In genomic region chr8:126849411-126850188, GRCm38 (mm10) we compare ENCODE assay signal across 8 mouse cellular contexts.
DNase-seq lines count a peak whose midpoint lies in the region; ATAC-seq and TF ChIP-seq lines count a peak whose summit lies in the region.

No protein-coding gene starts in this region.

- H3K4me3 ChIP-seq in midbrain, embryonic 10.5 days = no peak overlapping the region
- H3K4me3 ChIP-seq in midbrain, embryonic 11.5 days (ENCODE audit: low read depth, low read length) = no peak overlapping the region
- no peak overlapping the region for H3K4me3 ChIP-seq in heart, postnatal 0 days (ENCODE audit: low read depth, low read length)
- no peak overlapping the region for H3K4me3 ChIP-seq in midbrain, embryonic 16.5 days (ENCODE audit: low read depth, low read length)

- H3K9me3 ChIP-seq in midbrain, embryonic 10.5 days (replicated peaks) = no peaks in the 10 kb centered on the region
- H3K9me3 ChIP-seq in midbrain, embryonic 11.5 days (ENCODE audit: control insufficient read depth, low read length) = no peaks in the 10 kb centered on the region
- H3K9me3 ChIP-seq in heart, postnatal 0 days (replicated peaks; ENCODE audit: control insufficient read depth, low read length) = no peaks in the 10 kb centered on the region
- no peaks in the 10 kb centered on the region for H3K9me3 ChIP-seq in midbrain, embryonic 16.5 days (replicated peaks; ENCODE audit: control insufficient read depth, low read length, poor library complexity, severe bottlenecking)

- peak; percentile 13; the same call in 1 of the 2 replicates for TF ChIP-seq CTCF in heart, postnatal 0 days (IDR thresholded peaks at IDR 0.05; ENCODE audit: low read depth)

- WGBS in midbrain, embryonic 10.5 days = 71% methylated on average over 9 of the region's 9 CpGs
- 64% methylated on average over 9 of the region's 9 CpGs for WGBS in midbrain, embryonic 11.5 days
- WGBS in heart, postnatal 0 days = 38% methylated on average over 9 of the region's 9 CpGs
- 69% methylated on average over 9 of the region's 9 CpGs for WGBS in midbrain, embryonic 16.5 days

- H3K27ac ChIP-seq in midbrain, embryonic 10.5 days (replicated peaks) = peak overlapping the region; percentile 38
- no peak overlapping the region for H3K27ac ChIP-seq in midbrain, embryonic 11.5 days (ENCODE audit: low read depth, low read length)
- H3K27ac ChIP-seq in heart, postnatal 0 days (ENCODE audit: low read depth) = peak overlapping the region; percentile 83
- peak overlapping the region; percentile 40; the same call in 1 of the 2 replicates for H3K27ac ChIP-seq in midbrain, embryonic 16.5 days (ENCODE audit: low read length)

- H3K27me3 ChIP-seq in midbrain, embryonic 10.5 days (ENCODE audit: low read depth, poor library complexity, severe bottlenecking) = no peaks in the 10 kb centered on the region
- H3K27me3 ChIP-seq in midbrain, embryonic 11.5 days (ENCODE audit: control insufficient read depth, insufficient read depth, low read length) = no peaks in the 10 kb centered on the region
- no peaks in the 10 kb centered on the region for H3K27me3 ChIP-seq in heart, postnatal 0 days (ENCODE audit: control insufficient read depth, insufficient read depth, low read length)
- H3K27me3 ChIP-seq in midbrain, embryonic 16.5 days (ENCODE audit: control insufficient read depth, insufficient read depth, low read depth, low read length) = no peaks in the 10 kb centered on the region

- H3K4me2 ChIP-seq in midbrain, embryonic 11.5 days = no peak overlapping the region
- H3K4me2 ChIP-seq in heart, postnatal 0 days (ENCODE audit: low read depth, low read length) = no peak overlapping the region
- no peak overlapping the region for H3K4me2 ChIP-seq in midbrain, embryonic 16.5 days (ENCODE audit: low read length)

- peaks cover 43% of the 10 kb centered on the region for H3K4me1 ChIP-seq in midbrain, embryonic 10.5 days
- peaks cover 3% of the 10 kb centered on the region; the same call in 1 of the 2 replicates for H3K4me1 ChIP-seq in midbrain, embryonic 11.5 days (ENCODE audit: control insufficient read depth, insufficient read depth, low read length)
- peaks cover 24% of the 10 kb centered on the region for H3K4me1 ChIP-seq in heart, postnatal 0 days (ENCODE audit: control insufficient read depth, insufficient read depth)
- H3K4me1 ChIP-seq in midbrain, embryonic 16.5 days (ENCODE audit: control insufficient read depth, insufficient read depth, low read length) = no peaks in the 10 kb centered on the region

- ATAC-seq in midbrain, embryonic 11.5 days (ENCODE audit: low FRiP score) = no peak
- ATAC-seq in heart, postnatal 0 days (ENCODE audit: insufficient read depth, low read depth) = peak; percentile 78
- no peak for ATAC-seq in midbrain, embryonic 16.5 days

- no peak for TF ChIP-seq EP300 in heart, postnatal 0 days (IDR thresholded peaks at IDR 0.05; ENCODE audit: low read depth)

- no peak overlapping the region for H3K9ac ChIP-seq in midbrain, embryonic 11.5 days (ENCODE audit: low read length)
- no peak overlapping the region for H3K9ac ChIP-seq in heart, postnatal 0 days (replicated peaks; ENCODE audit: low read depth, low read length)
- H3K9ac ChIP-seq in midbrain, embryonic 16.5 days (ENCODE audit: low read depth, low read length) = no peak overlapping the region

- DNase-seq in midbrain, embryonic 10.5 days (ENCODE audit: low spot score) = no peak
- DNase-seq in midbrain, embryonic 11.5 days (ENCODE audit: low spot score, missing footprints) = no peak
- DNase-seq in embryo, embryonic 10 days (ENCODE audit: low spot score) = peak; percentile 74
- DNase-seq in heart, postnatal 0 days (ENCODE audit: low spot score) = peak; percentile 76
- peak; percentile 67 to 77 for DNase-seq in kidney, postnatal 36 days
- DNase-seq in urinary bladder, adult 2 months (ENCODE audit: low spot score) = peak; percentile 70
- DNase-seq in left cerebral cortex, adult 9 months (ENCODE audit: low spot score in 2 of 2) = no peak

- H3K36me3 ChIP-seq in midbrain, embryonic 10.5 days = no peaks in the 10 kb centered on the region
- H3K36me3 ChIP-seq in midbrain, embryonic 11.5 days (ENCODE audit: control insufficient read depth, insufficient read depth, low read length) = no peaks in the 10 kb centered on the region
- no peaks in the 10 kb centered on the region for H3K36me3 ChIP-seq in heart, postnatal 0 days (replicated peaks; ENCODE audit: control insufficient read depth, insufficient read depth, low read length)
- no peaks in the 10 kb centered on the region for H3K36me3 ChIP-seq in midbrain, embryonic 16.5 days (ENCODE audit: control insufficient read depth, insufficient read depth, low read length)

Comparison
In these comparisons a context has a peak if more than half of its experiments do, and no peak if none do; other contexts are left out.
1. DNase-seq: peak in embryo, embryonic 10 days (single experiment), heart, postnatal 0 days (single experiment), kidney, postnatal 36 days (2 of 2) and urinary bladder, adult 2 months (single experiment); none in midbrain, embryonic 10.5 days (single experiment), midbrain, embryonic 11.5 days (single experiment) and left cerebral cortex, adult 9 months (0 of 2).